Mouse (Mus musculus): ENCODE measurements around the gene Gnai3.

Gene Gnai3

GRCm38 (mm10) chr3:108102075-108102474 is 43.9 kb downstream of the Gnai3 start:
- no peak for DNase-seq

GRCm38 (mm10) chr3:108101594-108101993 is 44.4 kb downstream of the Gnai3 start:
- no peak for DNase-seq

GRCm38 (mm10) chr3:108098316-108098715 is 47.6 kb downstream of the Gnai3 start:
- DNase-seq: no peak

GRCm38 (mm10) chr3:108097656-108098055 is 48.3 kb downstream of the Gnai3 start:
- no peak for DNase-seq

- no peak for DNase-seq
Observed at GRCm38 (mm10) chr3:108096726-108097125, 49.2 kb downstream of the Gnai3 start.

GRCm38 (mm10) chr3:108096226-108096625 is 49.7 kb downstream of the Gnai3 start:
- DNase-seq: no peak

GRCm38 (mm10) chr3:108094976-108095760 is 50.8 kb downstream of the Gnai3 start:
- no peak for DNase-seq

GRCm38 (mm10) chr3:108094146-108094545 is 51.8 kb downstream of the Gnai3 start:
- no peak for DNase-seq

- no peak for DNase-seq
Observed at GRCm38 (mm10) chr3:108093306-108093705, 52.6 kb downstream of the Gnai3 start.

GRCm38 (mm10) chr3:108092536-108093115 is 53.3 kb downstream of the Gnai3 start, which contains the start of gene Gnat2:
Gene Gnat2, plus strand, starts transcription at chr3:108092789.
- DNase-seq: no peak

- DNase-seq: no peak
Observed at GRCm38 (mm10) chr3:108092030-108092429, 53.9 kb downstream of the Gnai3 start.

GRCm38 (mm10) chr3:108090561-108090960 is 55.4 kb downstream of the Gnai3 start:
- no peak for DNase-seq

GRCm38 (mm10) chr3:108089916-108090315 is 56.0 kb downstream of the Gnai3 start:
- no peak for DNase-seq

- DNase-seq: no peak
Observed at GRCm38 (mm10) chr3:108088842-108089380, 57.0 kb downstream of the Gnai3 start.

- no peak for DNase-seq
Observed at GRCm38 (mm10) chr3:108087329-108087728, 58.6 kb downstream of the Gnai3 start.

GRCm38 (mm10) chr3:108086470-108086979 is 59.4 kb downstream of the Gnai3 start, which contains the start of gene Ampd2:
Gene Ampd2, minus strand, starts transcription at chr3:108086651.
- peak; percentile 76 for DNase-seq

- peak; percentile 89 for DNase-seq
Observed at GRCm38 (mm10) chr3:108085721-108086469, 60.1 kb downstream of the Gnai3 start.

GRCm38 (mm10) chr3:108085281-108085720 is 60.6 kb downstream of the Gnai3 start:
- DNase-seq: peak; percentile 95

- DNase-seq: no peak
Observed at GRCm38 (mm10) chr3:108084767-108085270, 61.1 kb downstream of the Gnai3 start.

GRCm38 (mm10) chr3:108083904-108084407 is 62.0 kb downstream of the Gnai3 start:
- DNase-seq: peak; percentile 61

- no peak for DNase-seq
Observed at GRCm38 (mm10) chr3:108083161-108083560, 62.8 kb downstream of the Gnai3 start.

GRCm38 (mm10) chr3:108082251-108082875 is 63.6 kb downstream of the Gnai3 start:
- DNase-seq: no peak
